Mouse (Mus musculus): Measurements from ENCODE around the gene Rbfox1.

The Rbfox1 gene

GRCm38 (mm10) chr16:6503573-6504331, 618.6 kb downstream of the Rbfox1 start:
- DNase-seq, result no peak

- DNase-seq, result no peak
Measured at GRCm38 (mm10) chr16:6508924-6509323, 623.8 kb downstream of the Rbfox1 start.

GRCm38 (mm10) chr16:6519474-6519873, 634.3 kb downstream of the Rbfox1 start:
- DNase-seq, result no peak

- DNase-seq, result no peak
Measured at GRCm38 (mm10) chr16:6525507-6526170, 640.5 kb downstream of the Rbfox1 start.

GRCm38 (mm10) chr16:6531459-6531858, 646.3 kb downstream of the Rbfox1 start:
- DNase-seq, result no peak

- DNase-seq, result no peak
Measured at GRCm38 (mm10) chr16:6532077-6532995, 647.2 kb downstream of the Rbfox1 start.

GRCm38 (mm10) chr16:6555776-6556175, 670.6 kb downstream of the Rbfox1 start:
- no peak for DNase-seq

- DNase-seq, result no peak
Measured at GRCm38 (mm10) chr16:6557726-6558125, 672.6 kb downstream of the Rbfox1 start.

GRCm38 (mm10) chr16:6584700-6585099, 699.5 kb downstream of the Rbfox1 start:
- no peak for DNase-seq

- no peak for DNase-seq
Measured at GRCm38 (mm10) chr16:6585204-6585603, 700.0 kb downstream of the Rbfox1 start.

- DNase-seq, result no peak
Measured at GRCm38 (mm10) chr16:6616526-6616925, 731.4 kb downstream of the Rbfox1 start.

GRCm38 (mm10) chr16:6640330-6640729, 755.2 kb downstream of the Rbfox1 start:
- DNase-seq, result no peak

GRCm38 (mm10) chr16:6646941-6647340, 761.8 kb downstream of the Rbfox1 start:
- no peak for DNase-seq

- no peak for DNase-seq
Measured at GRCm38 (mm10) chr16:6648753-6649152, 763.6 kb downstream of the Rbfox1 start.

GRCm38 (mm10) chr16:6658594-6658993, 773.4 kb downstream of the Rbfox1 start:
- no peak for DNase-seq

- no peak for DNase-seq
Measured at GRCm38 (mm10) chr16:6686076-6686757, 801.1 kb downstream of the Rbfox1 start.

- no peak for DNase-seq
Measured at GRCm38 (mm10) chr16:6704847-6705246, 819.7 kb downstream of the Rbfox1 start.

- no peak for DNase-seq
Measured at GRCm38 (mm10) chr16:6712341-6712740, 827.2 kb downstream of the Rbfox1 start.

GRCm38 (mm10) chr16:6715245-6715644, 830.1 kb downstream of the Rbfox1 start:
- no peak for DNase-seq

GRCm38 (mm10) chr16:6716214-6716911, 831.2 kb downstream of the Rbfox1 start:
- DNase-seq, result no peak

GRCm38 (mm10) chr16:6719027-6719426, 833.9 kb downstream of the Rbfox1 start:
- no peak for DNase-seq

- no peak for DNase-seq
Measured at GRCm38 (mm10) chr16:6732646-6733045, 847.5 kb downstream of the Rbfox1 start.

Measured in thymus, adult 18-20 months (tissue).